Mouse (Mus musculus): Measurements from ENCODE around the gene Ccnd3. TPM values are rescaled to one million over a fixed set of nuclear protein-coding genes. Genes with fewer than 3 reads are reported as not detected.
A peak's percentile ranks its signal among the peaks of the same experiment; 100 is the strongest.
"Not testable (repeated sequence)": the region's sequence is repeated elsewhere in the genome, so short reads cannot be mapped to it uniquely, and the experiment has no call there.

Ccnd3 gene
- total RNA-seq, 4 experiments from 2014 or later: 28.2 to 33.4 (median 30.8) TPM

- DNase-seq (ENCODE audit: low spot score in 2 of 2): no peak
Measured at GRCm38 (mm10) chr17:47482401-47482800, 22.4 kb upstream of the Ccnd3 start.

- no peak for DNase-seq (ENCODE audit: low spot score in 2 of 2)
Measured at GRCm38 (mm10) chr17:47484241-47484921, 20.5 kb upstream of the Ccnd3 start.

GRCm38 (mm10) chr17:47484993-47485392, 19.9 kb upstream of the Ccnd3 start:
- no peak for DNase-seq (ENCODE audit: low spot score in 2 of 2)

GRCm38 (mm10) chr17:47485791-47486190, 19.1 kb upstream of the Ccnd3 start:
- DNase-seq (ENCODE audit: low spot score in 2 of 2): no peak

GRCm38 (mm10) chr17:47490791-47491190, 14.1 kb upstream of the Ccnd3 start:
- DNase-seq (ENCODE audit: low spot score in 2 of 2): no peak

GRCm38 (mm10) chr17:47492731-47493130, 12.1 kb upstream of the Ccnd3 start:
- no peak for DNase-seq (ENCODE audit: low spot score in 2 of 2)

- DNase-seq (ENCODE audit: low spot score in 2 of 2): no peak
Measured at GRCm38 (mm10) chr17:47493653-47494052, 11.2 kb upstream of the Ccnd3 start.

GRCm38 (mm10) chr17:47494132-47494531, 10.7 kb upstream of the Ccnd3 start:
- DNase-seq (ENCODE audit: low spot score in 2 of 2): no peak

GRCm38 (mm10) chr17:47501531-47501930, 3.3 kb upstream of the Ccnd3 start:
- no peak for DNase-seq (ENCODE audit: low spot score in 2 of 2)

- peak; percentile 88 to 90 for DNase-seq (ENCODE audit: low spot score in 2 of 2)
Measured at GRCm38 (mm10) chr17:47501946-47502706, 2.7 kb upstream of the Ccnd3 start, which contains the start of gene Taf8. Gene Taf8 (minus strand): TSS chr17:47502292.

- not testable (repeated sequence) for DNase-seq (ENCODE audit: low spot score in 2 of 2)
Measured at GRCm38 (mm10) chr17:47502707-47503045, 2.2 kb upstream of the Ccnd3 start.

GRCm38 (mm10) chr17:47503689-47504088, 1.2 kb upstream of the Ccnd3 start:
- no peak for DNase-seq (ENCODE audit: low spot score in 2 of 2)

GRCm38 (mm10) chr17:47504228-47504627, 623 bp upstream of the Ccnd3 start:
- DNase-seq (ENCODE audit: low spot score in 2 of 2): no peak

- DNase-seq (ENCODE audit: low spot score in 2 of 2): no peak
Measured at GRCm38 (mm10) chr17:47505566-47505965, 715 bp downstream of the Ccnd3 start.

GRCm38 (mm10) chr17:47506042-47506441, 1.2 kb downstream of the Ccnd3 start:
- DNase-seq (ENCODE audit: low spot score in 2 of 2): no peak

- DNase-seq (ENCODE audit: low spot score in 2 of 2): no peak
Measured at GRCm38 (mm10) chr17:47506697-47507096, 1.8 kb downstream of the Ccnd3 start.

GRCm38 (mm10) chr17:47507523-47507922, 2.7 kb downstream of the Ccnd3 start:
- DNase-seq (ENCODE audit: low spot score in 2 of 2): no peak

GRCm38 (mm10) chr17:47508012-47508608, 3.3 kb downstream of the Ccnd3 start:
- peak; percentile 72 to 88 for DNase-seq (ENCODE audit: low spot score in 2 of 2)

GRCm38 (mm10) chr17:47509031-47509705, 4.3 kb downstream of the Ccnd3 start:
- no peak for DNase-seq (ENCODE audit: low spot score in 2 of 2)

GRCm38 (mm10) chr17:47511111-47512020, 6.5 kb downstream of the Ccnd3 start:
- peak; percentile 94 to 97 for DNase-seq (ENCODE audit: low spot score in 2 of 2)

Measured in left cerebral cortex, adult 8-10 months (tissue).